Mouse (Mus musculus): ENCODE results near the gene Nt5c1a. TPM values are rescaled to one million over a fixed set of nuclear protein-coding genes. Genes with fewer than 3 reads are reported as not detected.
A peak's percentile ranks its signal among the peaks of the same experiment; 100 is the strongest.

Nt5c1a gene
- polyA plus RNA-seq, 1 experiment: 0.94 TPM

- Histone ChIP-seq H3K27ac (ENCODE audit: insufficient read depth, low read depth, low read length) (no peak overlapping the region), H3K27me3 (replicated peaks; ENCODE audit: control insufficient read depth, insufficient read depth, low read length) (no peaks in the 10 kb centered on the region), H3K4me3 (ENCODE audit: insufficient read depth, low read depth, low read length) (no peak overlapping the region), H3K36me3 (ENCODE audit: control insufficient read depth, insufficient read depth, low read length) (no peaks in the 10 kb centered on the region), H3K4me1 (ENCODE audit: control insufficient read depth, insufficient read depth, low read length) (no peaks in the 10 kb centered on the region)
- TF ChIP-seq CTCF (conservative IDR thresholded peaks at IDR 0.05; ENCODE audit: insufficient read depth, insufficient read length, low read depth, low read length): no peak
- no peak for TF ChIP-seq POLR2A (IDR thresholded peaks at IDR 0.05; ENCODE audit: low read depth, low read length)
- 17% methylated on average over 15 of the region's 15 CpGs for WGBS
- no peak for DNase-seq
Measured at GRCm38 (mm10) chr4:123162305-123162917, 38.9 kb upstream of the Nt5c1a start.

- no peak for TF ChIP-seq POLR2A (IDR thresholded peaks at IDR 0.05; ENCODE audit: low read depth, low read length)
- TF ChIP-seq CTCF (conservative IDR thresholded peaks at IDR 0.05; ENCODE audit: insufficient read depth, insufficient read length, low read depth, low read length): no peak
- Histone ChIP-seq H3K4me3 (ENCODE audit: insufficient read depth, low read depth, low read length) (no peak overlapping the region), H3K27me3 (replicated peaks; ENCODE audit: control insufficient read depth, insufficient read depth, low read length) (no peaks in the 10 kb centered on the region), H3K27ac (ENCODE audit: insufficient read depth, low read depth, low read length) (no peak overlapping the region), H3K36me3 (ENCODE audit: control insufficient read depth, insufficient read depth, low read length) (no peaks in the 10 kb centered on the region), H3K4me1 (ENCODE audit: control insufficient read depth, insufficient read depth, low read length) (no peaks in the 10 kb centered on the region)
- no peak for DNase-seq
- 69% methylated on average over 15 of the region's 15 CpGs for WGBS
Measured at GRCm38 (mm10) chr4:123164157-123164556, 37.1 kb upstream of the Nt5c1a start.

GRCm38 (mm10) chr4:123171811-123172210, 29.5 kb upstream of the Nt5c1a start:
- Histone ChIP-seq H3K4me1 (ENCODE audit: control insufficient read depth, insufficient read depth, low read length) (no peaks in the 10 kb centered on the region), H3K27me3 (replicated peaks; ENCODE audit: control insufficient read depth, insufficient read depth, low read length) (no peaks in the 10 kb centered on the region), H3K27ac (ENCODE audit: insufficient read depth, low read depth, low read length) (no peak overlapping the region), H3K36me3 (ENCODE audit: control insufficient read depth, insufficient read depth, low read length) (no peaks in the 10 kb centered on the region), H3K4me3 (ENCODE audit: insufficient read depth, low read depth, low read length) (no peak overlapping the region)
- no peak for DNase-seq
- TF ChIP-seq POLR2A (IDR thresholded peaks at IDR 0.05; ENCODE audit: low read depth, low read length) (no peak), CTCF (conservative IDR thresholded peaks at IDR 0.05; ENCODE audit: insufficient read depth, insufficient read length, low read depth, low read length) (no peak)

GRCm38 (mm10) chr4:123182328-123183238, 18.7 kb upstream of the Nt5c1a start, which contains the start of gene Hpcal4:
Gene Hpcal4, plus strand, starts transcription at chr4:123183227.
- WGBS: 2% methylated on average over 44 of the region's 44 CpGs
- TF ChIP-seq POLR2A (IDR thresholded peaks at IDR 0.05; ENCODE audit: low read depth, low read length) (no peak), CTCF (conservative IDR thresholded peaks at IDR 0.05; ENCODE audit: insufficient read depth, insufficient read length, low read depth, low read length) (no peak)
- peaks cover 2% of the 10 kb centered on the region for H3K27me3 ChIP-seq (replicated peaks; ENCODE audit: control insufficient read depth, insufficient read depth, low read length)
- H3K4me3 ChIP-seq (ENCODE audit: insufficient read depth, low read depth, low read length): peak within 1 kb of the TSS; percentile 52
- H3K36me3 ChIP-seq (ENCODE audit: control insufficient read depth, insufficient read depth, low read length): no peaks in the 10 kb centered on the region
- H3K4me1 ChIP-seq (ENCODE audit: control insufficient read depth, insufficient read depth, low read length): peaks cover 4% of the 10 kb centered on the region
- no peak for DNase-seq
- no peak within 1 kb of the TSS for H3K27ac ChIP-seq (ENCODE audit: insufficient read depth, low read depth, low read length)

GRCm38 (mm10) chr4:123183239-123184056, 17.9 kb upstream of the Nt5c1a start:
- Histone ChIP-seq H3K27me3 (replicated peaks; ENCODE audit: control insufficient read depth, insufficient read depth, low read length) (peaks cover 2% of the 10 kb centered on the region), H3K27ac (ENCODE audit: insufficient read depth, low read depth, low read length) (no peak overlapping the region), H3K4me1 (ENCODE audit: control insufficient read depth, insufficient read depth, low read length) (peaks cover 4% of the 10 kb centered on the region), H3K36me3 (ENCODE audit: control insufficient read depth, insufficient read depth, low read length) (no peaks in the 10 kb centered on the region), H3K4me3 (ENCODE audit: insufficient read depth, low read depth, low read length) (peak overlapping the region; percentile 52)
- 14% methylated on average over 44 of the region's 44 CpGs for WGBS
- peak; percentile 79 for DNase-seq
- TF ChIP-seq CTCF (conservative IDR thresholded peaks at IDR 0.05; ENCODE audit: insufficient read depth, insufficient read length, low read depth, low read length): no peak
- no peak for TF ChIP-seq POLR2A (IDR thresholded peaks at IDR 0.05; ENCODE audit: low read depth, low read length)

- Histone ChIP-seq H3K27me3 (replicated peaks; ENCODE audit: control insufficient read depth, insufficient read depth, low read length) (peaks cover 2% of the 10 kb centered on the region), H3K36me3 (ENCODE audit: control insufficient read depth, insufficient read depth, low read length) (no peaks in the 10 kb centered on the region), H3K27ac (ENCODE audit: insufficient read depth, low read depth, low read length) (no peak overlapping the region), H3K4me3 (ENCODE audit: insufficient read depth, low read depth, low read length) (no peak overlapping the region), H3K4me1 (ENCODE audit: control insufficient read depth, insufficient read depth, low read length) (peaks cover 4% of the 10 kb centered on the region)
- TF ChIP-seq POLR2A (IDR thresholded peaks at IDR 0.05; ENCODE audit: low read depth, low read length) (no peak), CTCF (conservative IDR thresholded peaks at IDR 0.05; ENCODE audit: insufficient read depth, insufficient read length, low read depth, low read length) (no peak)
- WGBS: 54% methylated on average over 3 of the region's 3 CpGs
- DNase-seq: no peak
Measured at GRCm38 (mm10) chr4:123184816-123185215, 16.5 kb upstream of the Nt5c1a start.
